Mouse (Mus musculus): ENCODE data around the gene Npc1l1. TPM values are rescaled to one million over a fixed set of nuclear protein-coding genes. Genes with fewer than 3 reads are reported as not detected.

The Npc1l1 gene
- total RNA-seq, 2 experiments from 2014 or later = 0.05 to 0.12 TPM

- DNase-seq (ENCODE audit: low spot score in 2 of 2) = no peak
Observed at GRCm38 (mm10) chr11:6164781-6165180, 65.2 kb downstream of the Npc1l1 start.

- no peak for DNase-seq (ENCODE audit: low spot score in 2 of 2)
Observed at GRCm38 (mm10) chr11:6163706-6164105, 66.2 kb downstream of the Npc1l1 start.

- DNase-seq (ENCODE audit: low spot score in 2 of 2) = no peak
Observed at GRCm38 (mm10) chr11:6163062-6163461, 66.9 kb downstream of the Npc1l1 start.

DNA sequence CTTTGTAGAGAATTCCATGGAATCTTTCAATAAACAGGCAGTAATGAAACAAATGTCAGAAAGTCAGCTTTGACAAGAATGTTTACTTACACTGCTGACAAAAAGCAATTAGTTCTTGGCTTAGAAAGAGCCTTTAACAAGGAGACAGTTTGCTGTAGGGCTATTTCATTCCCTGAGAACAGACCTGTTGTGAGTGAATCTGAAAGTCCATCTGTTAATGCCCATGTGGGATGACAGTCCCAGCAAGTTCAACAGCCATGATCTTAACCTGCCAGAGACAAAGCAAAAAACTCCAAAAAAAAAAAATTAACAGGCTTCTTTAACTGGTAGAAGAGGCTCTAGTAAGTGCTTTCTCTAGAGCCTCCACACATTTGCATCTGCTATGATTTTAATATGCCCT lies 68.4 kb downstream of the Npc1l1 start:
- DNase-seq (ENCODE audit: low spot score in 2 of 2) = no peak

Other genes starting within 250 kb of the Npc1l1 start
- 100 to 1,000 TPM; 190 to 199 TPM for gene Camk2b, start 163.8 kb downstream of the Npc1l1 start, total RNA-seq (2021)
- gene A730071L15Rik, start 30.1 kb downstream of the Npc1l1 start, total RNA-seq (2021) = under 1 TPM; 0.21 to 0.44 TPM
- 10 to 100 TPM; 56.4 to 61.0 TPM for gene Nudcd3, start 29.7 kb downstream of the Npc1l1 start, total RNA-seq (2021)
- gene Ddx56, start 37.6 kb upstream of the Npc1l1 start, total RNA-seq (2021) = 10 to 100 TPM; 35.1 to 40.9 TPM
- 10 to 100 TPM; 70.1 to 72.9 TPM for gene Tmed4, start 44.7 kb upstream of the Npc1l1 start, total RNA-seq (2021)
- 100 to 1,000 TPM; 340 to 351 TPM for gene Ogdh, start 61.5 kb upstream of the Npc1l1 start, total RNA-seq (2021)
- 10 to 100 TPM; 35.6 to 40.1 TPM for gene Zmiz2, start 158.9 kb upstream of the Npc1l1 start, total RNA-seq (2021)
- 1,000 to 10,000 TPM; 1,218 to 1,228 TPM for gene Ppia, start 185.3 kb upstream of the Npc1l1 start, total RNA-seq (2021)
- 10 to 100 TPM; 96.2 to 97.0 TPM for gene H2afv, start 214.3 kb upstream of the Npc1l1 start, total RNA-seq (2021)
- gene Purb, start 245.8 kb upstream of the Npc1l1 start, total RNA-seq (2021) = 10 to 100 TPM; 84.0 to 90.4 TPM